Mouse (Mus musculus) adrenal gland, postnatal 4 days (tissue): ENCODE results near the gene Rd3l. TPM values are rescaled to one million over a fixed set of nuclear protein-coding genes. Genes with fewer than 3 reads are reported as not detected.

Source experiments
- total RNA-seq, 2 experiments: library from RNA; stranded (reverse); gene quantifications; 2 replicates each; pipeline ENCODE4 v1.2.3; 2021

Gene Rd3l
- total RNA-seq, 2 experiments from 2014 or later = not detected

Other genes with a start within 250 kb of the Rd3l start
- gene Klc1, start 222.5 kb downstream of the Rd3l start, total RNA-seq = 100 to 1,000 TPM; 128 to 142 TPM
- gene Xrcc3, start 167.4 kb downstream of the Rd3l start, total RNA-seq = 10 to 100 TPM; 19.2 to 22.5 TPM
- 10 to 100 TPM; 68.3 to 74.4 TPM for gene Zfyve21, start 167.1 kb downstream of the Rd3l start, total RNA-seq
- gene Ppp1r13b, start 73.2 kb downstream of the Rd3l start, total RNA-seq = 10 to 100 TPM; 26.7 to 30.5 TPM
- gene Atp5mpl, start 14.3 kb downstream of the Rd3l start, total RNA-seq = 100 to 1,000 TPM; 402 to 432 TPM
- gene Tdrd9, start 9.8 kb downstream of the Rd3l start, total RNA-seq = under 1 TPM; 0.34 to 0.40 TPM
- gene Aspg, start 125.4 kb upstream of the Rd3l start, total RNA-seq = 1 to 10 TPM; 1.6 to 3.5 TPM
- gene Kif26a, start 164.9 kb upstream of the Rd3l start, total RNA-seq = 10 to 100 TPM; 38.1 to 39.2 TPM